Mouse (Mus musculus) embryonic facial prominence, embryonic 13.5 days (tissue): Measurements from ENCODE around the gene Capn10. TPM values are rescaled to one million over a fixed set of nuclear protein-coding genes. Genes with fewer than 3 reads are reported as not detected.

Experiments
- ATAC-seq: fragments of 200-750 bp; cut with Nextera tagmentation; 2 replicates; pipeline ENCODE4 v1.8.0; 2017; ENCODE audit warnings: low read depth; ENCODE audit not compliant: insufficient number of reproducible peaks, insufficient read depth, low FRiP score, low TSS enrichment
- H3K27ac ChIP-seq: fragments of 300-500 bp; sonication (generic); 2 replicates; pipeline ENCODE4 v1.5.1; 2015; ENCODE audit warnings: moderate library complexity, mild to moderate bottlenecking, inconsistent platforms
- H3K27me3 ChIP-seq: fragments of 300-500 bp; sonication (generic); 2 replicates; pipeline ENCODE4 v1.6.1; 2015; ENCODE audit warnings: mild to moderate bottlenecking, inconsistent platforms
- H3K36me3 ChIP-seq: fragments of 300-500 bp; sonication (generic); 2 replicates; pipeline ENCODE4 v1.6.1; 2015; ENCODE audit warnings: mild to moderate bottlenecking, inconsistent platforms
- H3K4me1 ChIP-seq: fragments of 300-500 bp; sonication (generic); 2 replicates; pipeline ENCODE4 v1.6.1; 2015; ENCODE audit warnings: inconsistent platforms
- H3K4me2 ChIP-seq: fragments of 300-500 bp; sonication (generic); 2 replicates; pipeline ENCODE4 v1.6.1; 2015; ENCODE audit warnings: moderate library complexity, mild to moderate bottlenecking, inconsistent platforms
- H3K4me3 ChIP-seq: fragments of 300-500 bp; sonication (generic); 2 replicates; pipeline ENCODE4 v1.5.1; 2015; ENCODE audit warnings: mild to moderate bottlenecking, inconsistent platforms
- H3K9ac ChIP-seq: fragments of 300-500 bp; sonication (generic); 2 replicates; pipeline ENCODE4 v1.6.1; 2015; ENCODE audit warnings: mild to moderate bottlenecking, inconsistent platforms
- H3K9me3 ChIP-seq: fragments of 300-500 bp; sonication (generic); 2 replicates; pipeline ENCODE4 v1.6.1; 2016; ENCODE audit warnings: inconsistent platforms
- WGBS: fragments of 180-500 bp; shearing (Covaris S2); methylation state at CpG from one replicate; pipeline ENCODE4 v1.1.7; 2015; ENCODE audit warnings: mixed read lengths; 5-methylcytosine and 5-hydroxymethylcytosine counted together
- polyA plus RNA-seq: library from polyadenylated mRNA; unstranded; fragments of >200 nt; fragmentation: Nextera tagmentation; extraction: Ambion mirVana; gene quantifications from 2 replicates; pipeline ENCODE4 v1.2.1, GENCODE M21; 2015

Capn10 gene
- polyA plus RNA-seq, 1 experiment from 2014 or later: 36.2 TPM

- peaks cover 9% of the 10 kb centered on the region; the same call in 1 of the 2 replicates for H3K4me1 ChIP-seq
- ATAC-seq: no peak
- no peaks in the 10 kb centered on the region for H3K36me3 ChIP-seq
- H3K4me2 ChIP-seq: no peak overlapping the region
- H3K9me3 ChIP-seq: no peaks in the 10 kb centered on the region
- H3K4me3 ChIP-seq: no peak overlapping the region
- no peak overlapping the region for H3K9ac ChIP-seq
- peaks cover 11% of the 10 kb centered on the region for H3K27me3 ChIP-seq
- 84% methylated on average over 7 of the region's 7 CpGs for WGBS
- no peak overlapping the region for H3K27ac ChIP-seq
Measured at GRCm38 (mm10) chr1:92981056-92981845, 47.1 kb downstream of the Capn10 start.

GRCm38 (mm10) chr1:92982931-92983605 is 48.9 kb downstream of the Capn10 start:
- Histone ChIP-seq H3K36me3 (no peaks in the 10 kb centered on the region), H3K9me3 (no peaks in the 10 kb centered on the region), H3K4me1 (peaks cover 9% of the 10 kb centered on the region; the same call in 1 of the 2 replicates), H3K27ac (no peak overlapping the region), H3K4me2 (no peak overlapping the region), H3K4me3 (no peak overlapping the region), H3K27me3 (peaks cover 7% of the 10 kb centered on the region), H3K9ac (no peak overlapping the region)
- no peak for ATAC-seq
- WGBS: 92% methylated on average over 17 of the region's 17 CpGs

GRCm38 (mm10) chr1:92984999-92985398 is 50.8 kb downstream of the Capn10 start:
- Histone ChIP-seq H3K9me3 (no peaks in the 10 kb centered on the region), H3K9ac (no peak overlapping the region), H3K27ac (no peak overlapping the region), H3K4me1 (no peaks in the 10 kb centered on the region), H3K36me3 (no peaks in the 10 kb centered on the region), H3K27me3 (no peaks in the 10 kb centered on the region), H3K4me2 (no peak overlapping the region), H3K4me3 (no peak overlapping the region)
- no peak for ATAC-seq
- 84% methylated on average over 5 of the region's 5 CpGs for WGBS

- Histone ChIP-seq H3K9ac (no peak overlapping the region), H3K36me3 (no peaks in the 10 kb centered on the region), H3K4me1 (no peaks in the 10 kb centered on the region), H3K4me2 (no peak overlapping the region), H3K9me3 (no peaks in the 10 kb centered on the region), H3K27ac (no peak overlapping the region), H3K4me3 (no peak overlapping the region), H3K27me3 (no peaks in the 10 kb centered on the region)
- no peak for ATAC-seq
- 80% methylated on average over 4 of the region's 4 CpGs for WGBS
Measured at GRCm38 (mm10) chr1:92988894-92989293, 54.7 kb downstream of the Capn10 start.

- Histone ChIP-seq H3K27ac (no peak overlapping the region), H3K4me2 (no peak overlapping the region), H3K27me3 (no peaks in the 10 kb centered on the region), H3K4me3 (no peak overlapping the region), H3K9me3 (no peaks in the 10 kb centered on the region), H3K4me1 (no peaks in the 10 kb centered on the region), H3K36me3 (no peaks in the 10 kb centered on the region), H3K9ac (no peak overlapping the region)
- no peak for ATAC-seq
- 57% methylated on average over 4 of the region's 4 CpGs for WGBS
Measured at GRCm38 (mm10) chr1:92989891-92990290, 55.7 kb downstream of the Capn10 start.

GRCm38 (mm10) chr1:92992214-92992855 is 58.2 kb downstream of the Capn10 start:
- Histone ChIP-seq H3K27ac (no peak overlapping the region), H3K27me3 (no peaks in the 10 kb centered on the region), H3K4me3 (no peak overlapping the region), H3K9ac (no peak overlapping the region), H3K36me3 (no peaks in the 10 kb centered on the region), H3K9me3 (no peaks in the 10 kb centered on the region), H3K4me2 (no peak overlapping the region), H3K4me1 (no peaks in the 10 kb centered on the region)
- ATAC-seq: no peak
- WGBS: 82% methylated on average over 6 of the region's 6 CpGs

- Histone ChIP-seq H3K4me3 (no peak overlapping the region), H3K36me3 (no peaks in the 10 kb centered on the region), H3K4me1 (no peaks in the 10 kb centered on the region), H3K9me3 (no peaks in the 10 kb centered on the region), H3K9ac (no peak overlapping the region), H3K27me3 (no peaks in the 10 kb centered on the region), H3K27ac (no peak overlapping the region), H3K4me2 (no peak overlapping the region)
- WGBS: 69% methylated on average over 2 of the region's 2 CpGs
- no peak for ATAC-seq
Measured at GRCm38 (mm10) chr1:92992880-92993279, 58.7 kb downstream of the Capn10 start.

Other genes starting within 250 kb of the Capn10 start
- 58.5 and 66.1 TPM in 2 replicates for gene Gpc1, start 102.7 kb upstream of the Capn10 start, polyA plus RNA-seq
- gene Ankmy1, start 31.5 kb upstream of the Capn10 start, polyA plus RNA-seq: 0.38 and 0.40 TPM in 2 replicates
- 9.4 and 10.5 TPM in 2 replicates for gene Dusp28, start 27.4 kb upstream of the Capn10 start, polyA plus RNA-seq
- gene Rnpepl1, start 23.6 kb upstream of the Capn10 start, polyA plus RNA-seq: 29.4 and 30.0 TPM in 2 replicates
- 0.34 and 0.73 TPM in 2 replicates for gene Gpr35, start 16.5 kb downstream of the Capn10 start, polyA plus RNA-seq
- gene Aqp12, start 72.0 kb downstream of the Capn10 start, polyA plus RNA-seq: not detected in 2 replicates
- gene Kif1a, start 167.6 kb downstream of the Capn10 start, polyA plus RNA-seq: 24.6 and 27.0 TPM in 2 replicates
- gene Agxt, start 200.9 kb downstream of the Capn10 start, polyA plus RNA-seq: 0.25 TPM in 1 of 2 replicates, not detected in the other
- gene 2310007B03Rik, start 226.6 kb downstream of the Capn10 start, polyA plus RNA-seq: 1.3 and 1.4 TPM in 2 replicates
- 0.04 and 0.08 TPM in 2 replicates for gene Crocc2, start 234.3 kb downstream of the Capn10 start, polyA plus RNA-seq